Mouse (Mus musculus) adrenal gland, adult 18-20 months (tissue): ENCODE measurements at regions not wholly inside any gene's neighbourhood (a gene's known extent, or its start where the extent isn't known, plus 50 kb on each side); places are given as distances from the start of the nearest gene placed in this dataset.

Experiments used
- DNase-seq, 2 experiments: peaks; one replicate each; pipeline ENCODE4 v3.0.0; 2021 to 2022; ENCODE audit warnings: low spot score in 2 of 2

DNA sequence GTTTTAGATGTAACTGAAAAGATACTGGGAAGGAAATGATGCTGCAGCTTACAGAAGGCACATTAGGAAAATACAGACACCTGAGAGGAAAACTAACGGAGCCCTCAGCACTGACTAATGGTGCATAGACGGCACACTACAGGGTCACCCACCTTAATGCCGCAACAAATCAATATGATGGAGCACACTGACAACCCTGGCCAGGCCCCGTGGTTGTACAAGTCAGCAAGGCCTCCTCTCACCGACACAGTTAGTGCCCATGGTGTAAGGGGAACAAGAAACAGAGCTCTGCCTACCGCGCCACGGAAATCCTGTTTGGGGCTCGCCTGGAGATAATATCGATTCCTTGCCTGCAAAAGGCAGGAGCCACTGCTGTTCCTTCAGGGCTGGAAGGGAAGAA lies 273.9 kb downstream of the Prim2 start:
- DNase-seq, result no peak

- no peak for DNase-seq
Measured at GRCm38 (mm10) chr1:33394989-33395594, 274.5 kb downstream of the Prim2 start.

GRCm38 (mm10) chr1:33370796-33371195 lies 298.8 kb downstream of the Prim2 start:
- no peak for DNase-seq

GRCm38 (mm10) chr1:33362688-33363426 lies 306.7 kb downstream of the Prim2 start:
- DNase-seq, result no peak

DNA sequence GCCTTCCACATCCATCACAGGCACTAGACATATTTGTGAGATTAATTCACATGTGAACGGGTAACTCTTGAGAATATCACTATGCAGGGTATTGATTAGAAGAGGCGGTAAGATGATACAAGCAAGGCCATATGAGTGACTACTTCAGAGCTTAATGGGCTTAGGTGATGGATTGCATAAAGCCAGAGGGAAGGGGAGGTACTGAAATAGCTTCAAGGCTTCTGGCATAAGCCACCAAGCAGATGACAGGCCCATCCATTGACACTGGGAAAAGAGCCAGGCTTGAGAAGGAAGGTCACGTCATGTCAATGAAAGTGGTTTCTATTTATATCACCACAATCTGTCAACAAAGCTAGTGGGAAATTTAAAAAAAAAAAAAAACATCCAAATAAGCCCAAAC lies 335.5 kb downstream of the Prim2 start:
- DNase-seq, result peak in 1 of 2 experiments; percentile 12
